ENCODE assay signal across 24 mouse cellular contexts in genomic region chr1:42770085-42770484, GRCm38 (mm10).
DNase-seq lines count a peak whose midpoint lies in the region; ATAC-seq lines count a peak whose summit lies in the region.
"Had no signal": no experiment of that assay in that cellular context is flagged by ENCODE, and none has a peak within 500 bp of the region (broad histone marks: within the 10 kb centered on the region; RNA-seq: fewer than 3 reads in every experiment).

No protein-coding gene starts in this region.

- ATAC-seq in heart, embryonic 12.5 days (ENCODE audit: insufficient number of reproducible peaks, low FRiP score): no peak
- ATAC-seq: CD4-positive, CD25-positive, alpha-beta regulatory T cell, adult 4 months; forebrain, embryonic 16.5 days; hindbrain, embryonic 16.5 days; intestine, embryonic 15.5 days had no signal

- no peak for DNase-seq in heart, adult 18-20 months
- DNase-seq in layer of hippocampus, adult 11-12 months (ENCODE audit: low spot score): peak; percentile 20
- no peak for DNase-seq in layer of hippocampus, postnatal 10 days (ENCODE audit: low spot score in 2 of 2)
- peak; percentile 16 to 54 for DNase-seq in layer of hippocampus, postnatal 14 days (ENCODE audit: low spot score in 2 of 2)
- DNase-seq in layer of hippocampus, adult 9-10 months (ENCODE audit: low spot score): no peak
- DNase-seq: adrenal gland, adult 2 months; adrenal gland, postnatal 14 days; cerebellum, adult 11 months; cerebellum, adult 2 months; cerebellum, adult 9-11 months; cerebellum, postnatal 25 days; gastrocnemius, postnatal 10 days; gastrocnemius, postnatal 36 days; heart, postnatal 14 days had no signal

- H3K27me3 ChIP-seq in heart, embryonic 12.5 days (replicated peaks): no peaks in the 10 kb centered on the region
- H3K27me3 ChIP-seq: embryonic facial prominence, embryonic 15.5 days; hindbrain, embryonic 13.5 days; intestine, embryonic 15.5 days had no signal

- H3K4me1 ChIP-seq in heart, embryonic 12.5 days (replicated peaks): no peaks in the 10 kb centered on the region
- H3K4me1 ChIP-seq: hindbrain, embryonic 13.5 days; intestine, embryonic 15.5 days had no signal

- no peaks in the 10 kb centered on the region for H3K9me3 ChIP-seq in heart, embryonic 12.5 days (replicated peaks)
- H3K9me3 ChIP-seq: embryonic facial prominence, embryonic 12.5 days; embryonic facial prominence, embryonic 15.5 days; heart, embryonic 10.5 days; hindbrain, embryonic 10.5 days; hindbrain, embryonic 13.5 days; intestine, embryonic 15.5 days had no signal

- no peak overlapping the region for H3K4me3 ChIP-seq in heart, embryonic 12.5 days
- H3K4me3 ChIP-seq: embryonic facial prominence, embryonic 12.5 days; embryonic facial prominence, embryonic 15.5 days; heart, embryonic 10.5 days; hindbrain, embryonic 10.5 days; hindbrain, embryonic 13.5 days; intestine, embryonic 15.5 days had no signal

- no peak overlapping the region for H3K9ac ChIP-seq in heart, embryonic 12.5 days
- H3K9ac ChIP-seq: embryonic facial prominence, embryonic 12.5 days; embryonic facial prominence, embryonic 15.5 days; hindbrain, embryonic 13.5 days; intestine, embryonic 15.5 days had no signal

- H3K36me3 ChIP-seq in heart, embryonic 12.5 days: no peaks in the 10 kb centered on the region
- H3K36me3 ChIP-seq: embryonic facial prominence, embryonic 12.5 days; embryonic facial prominence, embryonic 15.5 days; heart, embryonic 10.5 days; hindbrain, embryonic 10.5 days; hindbrain, embryonic 13.5 days; intestine, embryonic 15.5 days had no signal

- WGBS in heart, embryonic 12.5 days: 52% methylated on average over 9 of the region's 9 CpGs

- H3K4me2 ChIP-seq in heart, embryonic 12.5 days: peak overlapping the region; percentile 35; the same call in 1 of the 2 replicates
- H3K4me2 ChIP-seq: embryonic facial prominence, embryonic 12.5 days; embryonic facial prominence, embryonic 15.5 days; hindbrain, embryonic 13.5 days; intestine, embryonic 15.5 days had no signal

- no peak overlapping the region for H3K27ac ChIP-seq in heart, embryonic 12.5 days (ENCODE audit: poor library complexity, severe bottlenecking)
- H3K27ac ChIP-seq: embryonic facial prominence, embryonic 12.5 days; embryonic facial prominence, embryonic 15.5 days; heart, embryonic 10.5 days; hindbrain, embryonic 10.5 days; hindbrain, embryonic 13.5 days; intestine, embryonic 15.5 days had no signal

Comparison
In these comparisons a context has a peak if more than half of its experiments do, and no peak if none do; other contexts are left out.
1. DNase-seq: peak in layer of hippocampus, adult 11-12 months (single experiment) and layer of hippocampus, postnatal 14 days (2 of 2); none in heart, adult 18-20 months (0 of 2), layer of hippocampus, postnatal 10 days (0 of 2) and layer of hippocampus, adult 9-10 months (single experiment).